Mouse (Mus musculus) liver, postnatal 0 days (tissue): ENCODE measurements around the gene Clcnkb.
A peak's percentile ranks its signal among the peaks of the same experiment; 100 is the strongest.

Experiments
- CTCF ChIP-seq: sonication (generic); IDR thresholded peaks from 2 replicates; pipeline ENCODE4 v1.5.1; 2016; ENCODE audit warnings: antibody characterized with exemption, low read depth
- EP300 ChIP-seq: IDR thresholded peaks from 2 replicates; pipeline ENCODE4 v1.6.1; 2016; ENCODE audit warnings: antibody characterized with exemption, low read depth, mild to moderate bottlenecking

GRCm38 (mm10) chr4:141387093-141387784, 28.6 kb downstream of the Clcnkb start:
- TF ChIP-seq CTCF (peak; percentile 81), EP300 (no peak)
